Mouse (Mus musculus): ENCODE measurements around the gene Slc17a2.
"Not testable (repeated sequence)": the region's sequence is repeated elsewhere in the genome, so short reads cannot be mapped to it uniquely, and the experiment has no call there.

Gene Slc17a2

DNA sequence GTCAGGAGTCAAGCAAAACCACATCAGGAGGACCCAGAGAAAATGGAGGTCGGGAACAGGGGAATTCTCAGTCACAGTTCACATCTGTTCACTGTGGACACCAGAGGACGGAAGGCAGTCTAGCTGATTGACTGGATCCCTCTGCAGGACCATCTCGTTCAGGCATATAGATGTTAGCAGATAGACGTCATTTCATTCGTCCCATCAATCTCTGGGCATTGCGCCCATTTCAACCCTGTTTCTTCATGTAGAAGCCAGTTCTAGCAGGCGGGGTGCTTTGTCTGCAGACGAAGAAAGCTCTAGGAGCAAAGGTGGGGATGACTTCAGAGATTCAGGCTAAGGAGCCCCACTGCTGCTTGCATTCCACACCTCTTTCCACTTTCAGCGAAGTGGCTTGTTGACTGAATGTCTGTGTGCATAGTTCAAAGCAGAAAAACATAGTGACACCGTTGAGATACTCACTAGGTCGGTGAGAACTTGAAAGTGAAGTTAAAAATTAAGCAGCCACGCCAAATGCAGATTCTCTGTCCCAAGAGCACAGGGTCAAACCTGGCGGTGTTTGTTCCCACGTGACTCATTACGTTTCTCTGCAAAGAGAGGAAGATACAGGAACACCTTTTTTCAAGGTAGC, at the start of gene Slc17a2:
Slc17a2 (plus strand) TSS at position 572 of the 631 bp plus-strand sequence.
- no peak for DNase-seq (ENCODE audit: low read depth, low spot score)

DNA sequence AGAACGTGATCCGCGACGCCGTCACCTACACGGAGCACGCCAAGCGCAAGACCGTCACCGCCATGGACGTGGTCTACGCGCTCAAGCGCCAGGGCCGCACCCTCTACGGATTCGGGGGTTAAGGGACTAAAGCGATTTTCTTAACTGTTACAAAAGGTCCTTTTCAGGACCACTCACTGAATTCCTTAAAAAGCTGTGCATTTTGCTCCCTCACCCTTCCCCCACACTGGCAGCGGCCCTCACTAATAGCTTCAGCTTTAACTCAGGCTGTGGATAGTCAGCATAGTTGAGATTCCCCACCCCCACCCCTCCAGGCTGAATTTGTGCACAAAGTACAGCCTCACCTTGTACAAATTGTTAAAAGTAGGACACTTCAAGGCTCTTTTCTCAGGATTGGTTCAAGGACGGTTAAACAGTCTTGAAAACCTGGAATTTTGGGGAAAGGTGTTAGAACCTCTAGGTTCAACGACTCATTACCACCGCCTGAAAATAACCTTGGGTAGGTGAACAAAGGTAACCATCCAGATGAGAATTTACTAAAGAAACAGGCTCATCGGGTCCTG, 49.5 kb upstream of the Slc17a2 start:
- no peak for DNase-seq (ENCODE audit: low read depth, low spot score)

DNA sequence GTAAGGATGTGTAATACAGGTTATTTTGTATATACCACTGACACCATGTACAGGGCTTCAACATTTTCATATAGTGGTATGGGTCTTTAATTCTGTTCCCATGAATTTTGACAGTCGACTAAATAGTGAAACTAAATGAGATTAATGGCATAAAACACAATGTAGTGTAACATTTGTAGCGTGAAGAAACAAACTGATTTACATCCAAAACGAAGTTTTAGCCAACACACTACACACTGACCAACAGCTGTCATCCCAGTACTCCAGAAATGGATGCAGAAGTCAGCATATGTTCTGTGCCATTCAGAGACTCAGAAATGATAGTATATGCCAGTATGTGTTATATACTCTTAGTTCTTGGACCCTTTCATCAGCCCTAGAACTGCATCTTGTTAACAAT, 48.9 kb upstream of the Slc17a2 start:
- DNase-seq (ENCODE audit: low read depth, low spot score): no peak

DNA sequence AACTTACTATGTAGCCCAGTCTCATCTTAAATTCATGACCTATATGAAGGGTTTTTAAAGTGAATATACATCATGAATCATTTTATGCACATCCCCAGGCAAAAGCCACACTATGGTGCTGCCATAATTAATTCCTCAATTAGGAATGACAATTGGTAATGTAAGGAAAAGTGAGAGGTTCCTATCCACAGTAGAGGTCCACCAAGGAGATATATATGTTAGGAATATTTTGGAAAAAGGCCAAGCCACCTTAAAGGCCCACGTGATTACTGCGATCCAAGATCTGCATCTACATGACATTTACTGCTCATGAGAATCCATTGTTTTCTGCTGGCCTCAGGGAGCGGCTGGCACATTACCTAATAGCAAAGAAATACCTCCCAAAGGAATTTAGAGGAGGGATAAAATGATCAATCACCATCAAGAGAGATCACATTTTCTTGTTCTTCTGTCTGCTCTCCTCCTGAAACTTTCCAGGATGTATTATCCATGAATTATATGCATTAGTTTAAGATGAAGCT, 47.5 kb upstream of the Slc17a2 start:
- no peak for DNase-seq (ENCODE audit: low read depth, low spot score)

DNA sequence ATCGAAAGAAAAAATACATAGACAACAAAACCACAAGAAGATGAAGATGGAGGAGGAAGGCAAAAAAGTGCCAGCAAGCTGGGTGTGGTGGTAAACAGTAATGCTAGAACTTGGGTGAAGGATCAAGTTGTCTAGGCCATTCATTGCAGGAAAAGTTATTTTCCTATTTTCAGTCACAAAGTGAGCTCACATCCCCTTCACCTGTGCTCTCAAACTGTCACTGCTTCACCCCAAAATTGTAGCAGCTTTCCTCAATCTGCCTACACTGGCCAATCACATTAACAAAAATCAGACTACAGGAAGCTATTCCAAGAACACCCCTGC, 46.9 kb upstream of the Slc17a2 start:
- DNase-seq (ENCODE audit: low read depth, low spot score): no peak

DNA sequence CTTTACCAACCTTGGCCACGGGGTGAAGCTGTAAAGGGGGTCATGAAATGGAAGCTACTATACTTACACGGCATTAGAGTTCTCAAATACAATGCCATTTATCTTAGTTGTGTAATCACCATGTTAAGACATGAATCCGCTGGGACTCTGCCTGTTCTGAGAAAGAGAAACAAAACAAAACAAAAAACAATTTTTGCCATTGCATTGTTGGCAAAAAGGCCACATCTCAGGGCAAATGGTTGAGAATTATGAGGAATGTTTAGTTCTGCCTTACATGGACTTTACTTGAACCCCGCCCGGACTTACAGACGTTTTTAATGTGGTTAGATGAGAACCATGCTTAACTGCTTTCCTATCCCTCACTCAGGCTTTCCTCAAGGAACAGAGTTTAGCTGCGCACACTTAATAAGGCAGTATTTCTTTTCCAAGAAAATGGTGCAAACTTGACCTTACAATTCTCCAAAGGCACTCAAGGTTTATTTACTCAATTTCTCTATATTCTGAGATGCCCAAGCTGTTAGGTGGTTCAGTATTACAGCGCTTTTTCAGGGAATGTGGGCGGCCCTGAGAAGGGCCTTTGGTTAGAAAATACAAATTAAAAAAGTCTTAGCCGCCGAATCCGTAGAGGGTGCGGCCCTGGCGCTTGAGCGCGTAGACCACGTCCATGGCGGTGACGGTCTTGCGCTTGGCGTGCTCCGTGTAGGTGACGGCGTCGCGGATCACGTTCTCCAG, 46.4 kb upstream of the Slc17a2 start:
- no peak for DNase-seq (ENCODE audit: low read depth, low spot score)

DNA sequence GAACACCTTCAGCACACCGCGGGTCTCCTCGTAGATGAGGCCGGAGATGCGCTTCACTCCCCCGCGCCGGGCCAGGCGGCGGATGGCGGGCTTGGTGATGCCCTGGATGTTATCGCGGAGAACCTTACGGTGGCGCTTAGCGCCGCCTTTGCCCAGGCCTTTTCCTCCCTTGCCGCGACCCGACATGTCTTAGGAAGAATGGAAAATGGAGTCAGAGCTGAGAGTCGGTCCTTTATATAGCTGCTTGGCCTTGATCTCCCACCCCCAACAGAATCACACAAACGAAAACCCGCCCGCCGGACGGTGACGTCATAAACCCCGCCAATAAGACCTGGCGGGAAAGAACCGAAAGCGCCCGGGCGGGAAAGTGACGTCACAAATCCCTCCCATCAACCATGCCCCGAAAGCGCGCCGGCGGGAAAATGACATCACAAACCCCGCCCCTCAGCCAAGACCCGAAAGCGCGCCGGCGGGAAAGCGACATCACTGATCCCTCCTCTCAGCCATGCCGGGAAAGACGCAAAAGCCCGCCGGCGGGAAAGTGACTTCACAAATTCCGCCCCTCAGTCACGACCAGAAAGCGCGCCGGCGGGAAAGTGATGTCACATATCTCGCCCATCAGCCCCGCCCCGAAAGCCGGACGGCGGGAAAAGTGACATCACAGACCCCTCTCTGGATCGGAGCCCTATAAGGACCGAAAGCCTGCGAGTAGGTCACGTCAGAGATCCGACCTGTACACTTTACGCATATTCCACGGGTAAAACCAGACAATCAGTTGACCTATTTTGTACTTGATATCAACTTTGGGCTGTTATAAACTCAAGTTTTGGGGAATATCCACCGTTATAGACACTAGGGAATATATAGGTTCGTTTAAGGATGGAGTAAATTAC, 45.6 kb upstream of the Slc17a2 start, which contains the start of gene Hist1h4a:
Hist1h4a (minus strand) TSS at position 259 of the 893 bp plus-strand sequence.
- peak; percentile 94 for DNase-seq (ENCODE audit: low read depth, low spot score)

DNA sequence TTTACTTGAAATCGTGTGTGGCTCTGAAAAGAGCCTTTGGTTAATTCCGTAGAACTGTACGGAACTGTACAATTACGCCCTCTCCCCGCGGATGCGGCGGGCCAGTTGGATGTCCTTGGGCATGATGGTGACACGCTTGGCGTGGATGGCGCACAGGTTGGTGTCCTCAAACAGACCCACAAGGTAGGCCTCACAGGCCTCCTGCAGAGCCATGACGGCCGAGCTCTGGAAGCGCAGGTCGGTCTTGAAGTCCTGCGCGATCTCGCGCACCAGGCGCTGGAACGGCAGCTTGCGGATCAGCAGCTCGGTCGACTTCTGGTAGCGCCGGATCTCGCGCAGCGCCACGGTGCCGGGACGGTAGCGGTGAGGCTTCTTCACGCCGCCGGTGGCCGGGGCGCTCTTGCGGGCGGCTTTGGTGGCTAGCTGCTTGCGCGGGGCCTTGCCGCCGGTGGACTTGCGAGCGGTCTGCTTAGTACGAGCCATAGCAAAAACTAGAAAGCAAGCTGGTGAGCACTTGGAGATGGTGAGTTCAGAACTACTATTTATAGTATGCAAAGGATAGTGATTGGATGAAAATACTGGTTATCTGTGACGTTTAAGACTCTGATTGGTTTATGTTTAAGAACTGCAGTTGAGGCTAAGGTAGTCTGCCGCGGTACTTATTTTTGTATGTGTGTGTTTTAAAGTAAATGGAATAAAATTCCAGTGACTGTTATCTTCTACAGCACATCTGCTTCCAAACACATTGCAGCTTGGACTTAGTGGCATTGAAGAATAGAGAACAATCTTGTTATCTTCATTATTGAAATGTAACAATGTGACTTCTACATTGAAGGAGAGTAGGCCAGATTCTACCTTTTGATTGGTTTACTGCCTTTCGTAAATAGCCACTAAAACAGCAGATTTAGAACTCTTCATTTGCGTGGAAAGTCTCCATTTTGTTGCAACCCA, 44.6 kb upstream of the Slc17a2 start, which contains the start of gene Hist1h3a:
Hist1h3a (minus strand) TSS at position 516 of the 951 bp plus-strand sequence.
- DNase-seq (ENCODE audit: low read depth, low spot score): not testable (repeated sequence)

DNA sequence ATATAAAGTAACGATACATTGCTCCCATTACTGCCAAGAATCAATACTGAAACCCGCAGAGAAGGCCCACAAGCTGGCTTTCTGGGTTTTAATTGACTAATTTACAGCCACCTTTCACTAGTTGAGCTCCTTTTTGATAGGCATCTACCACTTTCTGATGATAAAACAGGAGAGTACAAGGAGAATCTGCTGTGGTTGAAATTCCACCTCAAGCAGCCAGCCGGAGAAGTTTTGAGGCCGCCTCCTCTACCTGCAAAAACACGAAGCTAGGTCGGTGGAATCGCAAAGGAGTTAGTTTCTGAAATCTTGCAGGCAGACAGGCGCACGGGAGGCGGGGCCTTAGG, 43.6 kb upstream of the Slc17a2 start:
- DNase-seq (ENCODE audit: low read depth, low spot score): no peak

DNA sequence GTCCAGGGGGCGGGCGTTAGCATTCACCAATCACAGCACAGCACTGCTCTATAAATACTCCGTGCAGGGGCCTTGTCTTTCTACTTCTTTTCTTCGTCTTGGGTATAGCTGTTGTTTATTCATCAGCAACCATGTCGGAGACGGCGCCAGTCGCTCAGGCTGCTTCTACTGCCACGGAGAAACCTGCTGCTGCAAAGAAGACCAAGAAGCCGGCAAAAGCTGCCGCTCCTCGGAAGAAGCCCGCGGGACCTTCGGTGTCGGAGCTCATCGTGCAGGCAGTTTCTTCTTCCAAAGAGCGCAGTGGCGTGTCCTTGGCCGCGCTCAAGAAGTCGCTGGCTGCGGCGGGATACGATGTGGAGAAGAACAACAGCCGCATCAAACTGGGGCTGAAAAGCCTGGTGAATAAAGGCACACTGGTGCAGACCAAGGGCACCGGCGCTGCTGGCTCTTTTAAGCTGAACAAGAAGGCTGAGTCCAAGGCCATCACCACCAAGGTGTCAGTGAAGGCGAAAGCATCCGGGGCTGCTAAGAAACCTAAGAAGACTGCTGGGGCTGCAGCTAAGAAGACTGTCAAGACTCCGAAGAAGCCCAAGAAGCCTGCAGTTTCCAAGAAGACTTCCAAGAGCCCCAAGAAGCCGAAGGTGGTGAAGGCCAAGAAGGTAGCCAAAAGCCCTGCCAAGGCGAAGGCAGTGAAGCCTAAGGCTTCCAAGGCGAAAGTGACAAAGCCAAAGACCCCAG, 43.0 kb upstream of the Slc17a2 start, which contains the start of gene Hist1h1a:
Hist1h1a (plus strand) TSS at position 81 of the 738 bp plus-strand sequence.
- peak; percentile 73 for DNase-seq (ENCODE audit: low read depth, low spot score)

DNA sequence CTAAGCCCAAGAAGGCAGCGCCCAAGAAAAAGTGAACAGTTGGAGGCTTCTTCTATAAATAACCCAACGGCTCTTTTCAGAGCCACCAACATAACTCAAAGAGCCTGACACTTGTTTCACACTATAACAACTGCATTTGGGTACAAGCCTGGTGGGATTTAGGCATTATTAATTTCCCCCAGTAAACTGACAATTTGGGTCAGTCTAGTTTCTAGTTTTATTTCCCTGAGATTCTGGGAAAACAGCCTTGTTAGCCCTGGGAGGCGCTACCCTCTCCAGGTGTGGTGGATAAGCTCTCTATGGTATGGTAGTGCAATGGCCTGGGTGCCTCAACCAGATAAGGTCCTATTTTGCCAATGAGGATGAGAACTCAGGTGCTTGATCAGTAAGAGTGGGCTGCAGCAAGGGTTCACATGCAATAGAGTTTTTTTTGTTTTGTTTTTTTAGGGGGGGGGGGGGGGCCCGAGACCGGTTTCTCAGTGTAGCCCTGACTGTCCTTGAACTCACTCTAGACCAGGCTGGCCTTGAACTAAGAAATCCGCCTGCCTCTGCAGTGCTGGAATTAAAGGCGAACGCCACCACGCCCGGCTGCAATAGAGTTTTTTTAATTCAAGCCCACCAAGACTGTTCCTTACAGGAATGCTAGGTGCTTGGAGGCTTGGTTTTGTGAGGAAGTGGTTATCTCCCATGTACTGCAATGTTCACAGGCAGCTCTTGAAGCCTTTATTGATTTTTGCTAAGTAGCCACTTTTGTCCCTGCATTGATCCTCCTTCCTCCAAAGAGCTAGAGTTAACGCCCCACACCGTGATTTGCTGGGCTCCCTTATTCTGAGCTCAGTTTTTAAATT, 42.2 kb upstream of the Slc17a2 start:
- DNase-seq (ENCODE audit: low read depth, low spot score): no peak

DNA sequence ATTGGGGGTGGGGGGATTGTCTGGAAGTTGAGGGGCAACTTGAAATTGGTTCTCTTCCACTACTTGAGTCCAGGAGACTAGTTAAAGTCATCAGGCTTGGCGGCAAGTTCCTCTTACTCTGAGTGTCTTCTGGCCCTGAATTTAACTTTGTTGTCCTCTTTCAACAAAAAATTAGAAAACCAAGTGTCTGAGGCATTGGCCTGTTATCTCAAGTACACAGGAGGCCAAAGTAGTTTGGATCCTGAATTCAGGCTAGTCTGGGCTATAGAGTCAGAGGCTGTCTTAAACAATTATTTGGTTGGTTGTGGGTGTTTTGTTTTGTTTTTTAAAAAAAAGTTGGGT, 41.6 kb upstream of the Slc17a2 start:
- DNase-seq (ENCODE audit: low read depth, low spot score): no peak

DNA sequence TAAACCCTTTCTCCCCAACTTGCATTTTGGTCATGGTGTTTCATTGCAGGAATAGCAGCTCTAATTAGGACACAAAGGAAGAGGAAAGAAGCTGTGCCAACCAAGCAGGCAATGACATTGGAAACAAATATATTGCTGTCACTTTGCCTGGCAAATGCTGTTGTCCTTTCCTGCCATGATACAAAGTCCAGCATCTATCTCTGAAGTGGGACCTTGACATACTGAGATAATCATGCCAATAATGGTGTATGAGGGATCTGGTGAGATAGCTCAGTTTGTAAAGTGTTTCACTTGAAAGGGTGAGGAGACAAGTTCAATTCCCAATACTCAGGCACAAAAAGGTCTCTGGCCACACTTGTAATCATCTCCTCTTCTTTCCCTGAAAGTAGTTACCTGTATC, 40.0 kb upstream of the Slc17a2 start:
- DNase-seq (ENCODE audit: low read depth, low spot score): no peak

DNA sequence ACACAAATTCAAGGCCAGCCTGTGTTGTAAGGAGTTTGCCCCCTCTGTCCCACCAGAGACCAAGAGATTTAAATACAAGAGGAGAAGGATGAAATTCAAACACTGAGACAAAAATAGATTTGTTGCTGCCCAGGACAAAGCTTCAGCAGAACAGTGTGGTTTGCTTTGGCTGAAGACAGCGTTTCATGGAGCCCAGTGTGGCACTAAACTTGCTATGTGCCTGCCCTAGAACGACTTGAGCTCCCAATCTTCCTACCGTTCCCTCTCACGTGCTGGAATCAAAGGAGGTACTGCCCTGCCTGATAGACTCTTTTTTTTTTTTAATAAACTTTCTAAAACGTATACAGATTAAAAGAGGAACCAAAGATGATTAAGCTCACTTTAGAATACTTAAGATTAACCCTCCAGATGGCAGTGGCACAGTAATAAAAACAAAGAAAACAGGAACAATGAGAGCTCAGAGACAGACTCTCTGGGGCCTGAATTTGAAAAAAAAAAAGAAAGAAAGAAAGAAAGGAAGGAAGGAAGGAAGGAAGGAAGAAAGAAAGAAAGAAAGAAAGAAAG, 37.9 kb upstream of the Slc17a2 start:
- no peak for DNase-seq (ENCODE audit: low read depth, low spot score)

DNA sequence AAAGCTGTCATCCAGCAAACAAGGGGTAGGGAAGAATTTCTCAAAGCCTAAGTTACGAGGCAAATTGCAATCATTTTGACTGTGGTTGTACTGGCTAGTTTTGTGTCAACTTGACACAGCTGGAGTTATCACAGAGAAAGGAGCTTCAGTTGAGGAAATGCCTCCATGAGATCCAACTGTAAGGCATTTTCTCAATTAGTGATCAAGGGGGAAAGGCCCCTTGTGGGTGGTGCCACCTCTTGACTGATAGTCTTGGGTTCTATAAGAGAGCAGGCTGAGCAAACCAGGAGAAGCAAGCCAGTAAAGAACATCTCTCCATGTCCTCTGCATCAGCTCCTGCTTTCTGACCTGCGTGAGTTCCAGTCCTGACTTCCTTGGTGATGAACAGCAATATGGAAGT, 37.2 kb upstream of the Slc17a2 start, which contains the start of gene Trim38:
Trim38 (plus strand) TSS at position 301 of the 400 bp plus-strand sequence.
- DNase-seq (ENCODE audit: low read depth, low spot score): not testable (repeated sequence)

DNA sequence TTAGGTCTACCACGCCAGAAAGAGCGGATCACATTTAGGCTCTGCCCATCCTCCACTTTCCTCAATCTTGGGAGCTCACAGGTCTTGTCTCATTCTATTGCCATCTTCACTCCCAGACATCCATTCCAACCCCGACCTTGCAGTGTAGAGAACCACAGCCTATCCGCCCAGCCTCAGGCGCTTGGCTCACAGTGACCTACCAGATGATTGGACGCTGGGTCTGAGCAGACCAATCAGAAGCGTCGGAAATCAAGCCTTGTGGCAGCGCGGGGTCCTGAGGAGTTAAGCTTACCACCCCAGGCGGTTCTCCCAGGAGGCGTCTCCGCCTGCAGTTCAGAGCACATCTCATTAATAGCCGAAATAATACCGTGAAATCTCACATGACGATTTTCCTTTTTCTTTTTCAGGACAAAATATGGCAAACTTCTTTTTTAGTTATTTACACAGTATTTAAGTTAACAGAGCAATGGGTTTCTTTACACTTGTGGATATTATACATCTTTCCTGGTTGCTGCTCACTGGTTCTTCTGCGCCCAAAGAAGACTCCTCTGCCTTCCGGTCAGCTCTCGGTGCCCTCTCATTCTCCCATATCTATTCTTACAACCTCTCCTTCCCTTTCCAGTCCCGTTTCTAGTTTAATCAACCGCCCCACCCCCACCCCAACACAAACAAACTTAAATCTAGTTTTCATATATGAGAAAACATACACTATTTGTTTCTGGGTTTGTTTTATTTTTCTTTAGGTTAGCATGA, 34.1 kb upstream of the Slc17a2 start:
- no peak for DNase-seq (ENCODE audit: low read depth, low spot score)

DNA sequence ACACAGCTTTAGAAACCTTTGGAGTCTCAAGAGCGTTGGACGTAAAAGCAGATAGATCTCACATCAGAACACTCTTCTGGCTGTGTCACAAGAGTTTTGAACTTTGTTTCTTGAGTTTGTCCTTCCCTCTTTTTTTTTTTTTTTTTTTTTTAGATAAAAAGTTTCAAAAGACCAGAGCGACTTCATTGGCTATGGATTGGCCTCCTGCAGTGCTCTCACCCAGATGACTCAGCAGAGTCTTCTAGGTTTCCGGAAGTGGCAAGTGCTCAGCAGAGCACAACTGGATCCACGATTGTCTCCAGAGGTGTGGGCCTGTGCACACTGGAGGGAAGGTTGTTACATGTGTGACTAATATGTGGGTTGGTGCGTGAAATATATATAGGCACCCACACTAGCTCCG, 28.5 kb upstream of the Slc17a2 start:
- DNase-seq (ENCODE audit: low read depth, low spot score): no peak

DNA sequence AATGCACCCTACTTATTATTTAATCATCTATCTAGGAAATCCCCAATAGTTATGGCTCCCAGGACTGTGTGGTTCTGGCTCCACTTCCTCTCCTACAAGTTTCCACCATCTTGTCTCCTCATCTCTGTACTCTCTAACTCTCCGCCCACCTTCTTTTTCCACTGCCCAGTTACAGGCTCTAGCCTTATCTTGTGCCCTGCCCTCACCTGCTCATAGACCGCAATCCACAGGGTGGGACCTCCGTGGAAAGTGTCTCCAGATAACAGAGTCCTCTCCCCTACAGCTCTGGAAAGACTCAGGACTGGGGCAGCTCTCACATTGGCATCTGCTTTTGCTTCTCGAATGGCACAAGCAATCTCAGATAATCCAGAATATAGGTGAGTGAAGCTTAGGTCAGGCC, 27.8 kb upstream of the Slc17a2 start:
- no peak for DNase-seq (ENCODE audit: low read depth, low spot score)

Data from retina, postnatal 7 days (tissue).